Mouse (Mus musculus) embryonic fibroblast, embryonic 13.5 days (primary cell): ENCODE measurements around the gene Gosr1.
A peak's percentile ranks its signal among the peaks of the same experiment; 100 is the strongest.

Experiments
- CTCF ChIP-seq: IDR thresholded peaks from 2 replicates; pipeline ENCODE4 v1.5.1; 2011; ENCODE audit warnings: mild to moderate bottlenecking, control low read depth, low read length, moderate library complexity, borderline replicate concordance; ENCODE audit not compliant: insufficient read depth
- POLR2A ChIP-seq: IDR thresholded peaks from 2 replicates; pipeline ENCODE4 v1.6.1; 2011; ENCODE audit warnings: low read depth, mild to moderate bottlenecking, control low read depth, low read length, moderate library complexity

DNA sequence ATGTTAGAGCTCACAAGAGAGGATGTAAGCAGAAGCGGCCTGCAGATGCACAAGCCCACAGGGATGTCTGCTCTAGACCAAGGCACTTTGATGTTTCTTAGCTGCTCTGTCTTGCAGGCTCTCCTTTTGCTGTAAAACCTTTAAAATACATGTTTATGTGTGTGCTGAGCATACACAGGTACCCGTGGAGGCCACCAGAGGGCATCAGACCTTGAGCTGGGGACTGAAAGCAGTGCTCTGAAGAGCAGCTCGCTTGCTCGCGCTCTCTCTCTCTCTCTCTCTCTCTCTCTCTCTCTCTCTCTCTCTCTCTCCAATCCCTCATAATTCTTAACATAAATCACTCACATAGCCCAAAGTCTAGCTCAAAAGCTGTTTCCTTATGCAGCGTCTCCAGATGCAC is 24.3 kb downstream of the Gosr1 start:
- TF ChIP-seq CTCF = peak; percentile 64; the same call in 1 of the 2 replicates
- no peak for TF ChIP-seq POLR2A
